Comparison of ENCODE assay signal across 8 mouse cellular contexts in the genomic region with DNA sequence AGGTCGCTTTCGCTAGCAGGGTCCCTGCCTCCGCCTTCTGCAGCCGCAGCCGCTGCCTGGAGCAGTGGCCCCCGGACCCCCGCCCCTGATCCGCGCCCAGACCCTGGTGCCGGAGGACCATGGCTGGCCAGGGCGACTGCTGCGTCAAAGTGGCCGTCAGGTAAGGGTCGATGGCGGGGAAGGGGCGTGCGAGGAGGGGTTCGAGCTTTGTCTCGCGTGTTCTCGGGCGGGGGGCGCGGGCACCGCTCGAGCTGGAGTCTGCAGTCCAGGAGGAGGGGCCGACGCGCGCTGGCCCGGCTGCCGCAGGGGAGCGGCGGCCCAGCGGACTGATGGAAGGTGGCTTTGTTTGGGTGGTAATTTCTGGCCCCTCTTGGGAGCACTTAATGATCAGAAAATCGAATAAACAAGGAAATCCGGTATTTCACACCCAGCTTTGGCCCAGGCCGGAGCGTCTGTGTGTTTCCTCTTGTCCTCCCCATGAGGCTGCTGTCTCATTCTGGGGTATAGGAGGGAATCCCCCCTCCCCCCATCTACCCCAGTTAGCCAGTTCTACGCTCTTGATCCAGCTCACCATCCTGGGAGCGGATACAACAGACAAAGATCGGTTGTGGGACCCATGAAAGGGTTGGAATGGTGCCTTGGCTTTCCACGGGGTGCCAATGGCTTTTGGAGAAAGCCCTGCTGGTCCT. TPM values are rescaled to one million over a fixed set of nuclear protein-coding genes. Genes with fewer than 3 reads are reported as not detected.
DNase-seq lines count a peak whose midpoint lies in the region; ATAC-seq lines count a peak whose summit lies in the region.

No protein-coding gene starts in this region.

- peak overlapping the region; percentile 73 for H3K4me2 ChIP-seq in forebrain, embryonic 14.5 days (ENCODE audit: low read length)
- peak overlapping the region; percentile 96 for H3K4me2 ChIP-seq in liver, embryonic 11.5 days
- H3K4me2 ChIP-seq in neural tube, embryonic 15.5 days, result peak overlapping the region; percentile 72

- H3K4me3 ChIP-seq in forebrain, embryonic 14.5 days (ENCODE audit: low read depth, low read length), result peak overlapping the region; percentile 96
- H3K4me3 ChIP-seq in liver, embryonic 11.5 days (ENCODE audit: low read depth, low read length), result peak overlapping the region; percentile 78
- peak overlapping the region; percentile 94 for H3K4me3 ChIP-seq in neural tube, embryonic 15.5 days (replicated peaks)

- H3K9me3 ChIP-seq in forebrain, embryonic 14.5 days (replicated peaks; ENCODE audit: control insufficient read depth, low read length), result no peaks in the 10 kb centered on the region
- H3K9me3 ChIP-seq in liver, embryonic 11.5 days (ENCODE audit: control insufficient read depth, low read length), result no peaks in the 10 kb centered on the region
- H3K9me3 ChIP-seq in neural tube, embryonic 15.5 days (replicated peaks), result no peaks in the 10 kb centered on the region

- H3K4me1 ChIP-seq in forebrain, embryonic 14.5 days (ENCODE audit: control insufficient read depth, insufficient read depth, low read length), result peaks cover 38% of the 10 kb centered on the region
- H3K4me1 ChIP-seq in liver, embryonic 11.5 days (replicated peaks; ENCODE audit: control insufficient read depth, insufficient read depth, low read length), result peaks cover 70% of the 10 kb centered on the region
- H3K4me1 ChIP-seq in neural tube, embryonic 15.5 days, result peaks cover 72% of the 10 kb centered on the region

- ATAC-seq in forebrain, embryonic 14.5 days, result peak; percentile 60
- no peak for ATAC-seq in liver, embryonic 11.5 days (replicated peaks; ENCODE audit: low FRiP score)
- peak; percentile 70 for ATAC-seq in neural tube, embryonic 15.5 days (ENCODE audit: low FRiP score)

- peak overlapping the region; percentile 98 for H3K9ac ChIP-seq in forebrain, embryonic 14.5 days (ENCODE audit: low read length)
- peak overlapping the region; percentile 76 for H3K9ac ChIP-seq in liver, embryonic 11.5 days (ENCODE audit: low read depth, low read length)
- H3K9ac ChIP-seq in neural tube, embryonic 15.5 days (replicated peaks), result peak overlapping the region; percentile 97

- peak; percentile 21 for DNase-seq in adrenal gland, postnatal 25 days
- no peak for DNase-seq in adrenal gland, adult 8-10 months
- peak; percentile 18 for DNase-seq in ovary, postnatal 36 days (ENCODE audit: low spot score)
- no peak for DNase-seq in ovary, postnatal 10 days (ENCODE audit: low spot score)
- DNase-seq in forebrain, embryonic 14.5 days (ENCODE audit: low spot score), result peak; percentile 61
- no peak for DNase-seq in liver, embryonic 11.5 days (ENCODE audit: low spot score)
- DNase-seq in c-Kit-positive CD71-positive TER-119-positive erythroid progenitor cells, embryonic 14.5 days (ENCODE audit: low spot score), result no peak

- H3K27me3 ChIP-seq in forebrain, embryonic 14.5 days (replicated peaks; ENCODE audit: control insufficient read depth, insufficient read depth, low read length), result no peaks in the 10 kb centered on the region
- no peaks in the 10 kb centered on the region for H3K27me3 ChIP-seq in liver, embryonic 11.5 days (replicated peaks; ENCODE audit: control insufficient read depth, insufficient read depth, low read length)
- no peaks in the 10 kb centered on the region for H3K27me3 ChIP-seq in neural tube, embryonic 15.5 days (replicated peaks)

- H3K36me3 ChIP-seq in forebrain, embryonic 14.5 days (ENCODE audit: control insufficient read depth, insufficient read depth, low read length), result no peaks in the 10 kb centered on the region
- no peaks in the 10 kb centered on the region for H3K36me3 ChIP-seq in liver, embryonic 11.5 days (ENCODE audit: control insufficient read depth, insufficient read depth, low read length)
- no peaks in the 10 kb centered on the region for H3K36me3 ChIP-seq in neural tube, embryonic 15.5 days

- WGBS in forebrain, embryonic 14.5 days, result 1% methylated on average over 43 of the region's 43 CpGs
- WGBS in liver, embryonic 11.5 days, result under 1% methylated on average over 43 of the region's 43 CpGs
- under 1% methylated on average over 43 of the region's 43 CpGs for WGBS in neural tube, embryonic 15.5 days

- peak overlapping the region; percentile 92 for H3K27ac ChIP-seq in forebrain, embryonic 14.5 days (ENCODE audit: low read depth, low read length)
- 0 out of 2 replicates have a peak overlapping the region, but pooled peaks have one; percentile 13 for H3K27ac ChIP-seq in liver, embryonic 11.5 days (ENCODE audit: low read depth, low read length)
- H3K27ac ChIP-seq in neural tube, embryonic 15.5 days (replicated peaks), result peak overlapping the region; percentile 95

RNA-seq across cellular contexts. Expression of gene Kif21b, which starts 0.6 kb away (rescaled TPM):
- 3.2 and 4.6 TPM in 2 replicates for total RNA-seq in adrenal gland, postnatal 25 days (2021)
- total RNA-seq in adrenal gland, adult 8-10 months (2022), result 10 to 100 TPM in 2 of 4 experiments, 1 to 10 TPM in 2; 3.8 to 12.3 (median 7.6) TPM
- 52.4 and 61.5 TPM in 2 replicates for polyA plus RNA-seq in forebrain, embryonic 14.5 days (2014; fragmentation: Nextera tagmentation; extraction: Ambion mirVana)
- polyA plus RNA-seq in liver, embryonic 11.5 days (2014; fragmentation: Nextera tagmentation; extraction: Ambion mirVana), result 3.6 and 4.8 TPM in 2 replicates
- 32.3 and 37.1 TPM in 2 replicates for polyA plus RNA-seq in neural tube, embryonic 15.5 days (2015; fragmentation: Nextera tagmentation; extraction: Ambion mirVana)

Comparison
In these comparisons a context has a peak if more than half of its experiments do, and no peak if none do; other contexts are left out.
1. DNase-seq: peak in adrenal gland, postnatal 25 days (single experiment), ovary, postnatal 36 days (single experiment) and forebrain, embryonic 14.5 days (single experiment); none in adrenal gland, adult 8-10 months (single experiment), ovary, postnatal 10 days (single experiment), liver, embryonic 11.5 days (single experiment) and c-Kit-positive CD71-positive TER-119-positive erythroid progenitor cells, embryonic 14.5 days (single experiment).
2. H3K27ac ChIP-seq: peak in every context shown above with its lines; median percentile 95 in neural tube, embryonic 15.5 days; 92 in forebrain, embryonic 14.5 days; 13 in liver, embryonic 11.5 days.
3. Peak in every context shown above with its lines, with median percentiles within 50 percentile points of each other: H3K4me2 ChIP-seq, H3K4me3 ChIP-seq and H3K9ac ChIP-seq.